Comparison of ENCODE assay signal across 9 mouse cellular contexts in genomic region chr15:103359869-103360602, GRCm38 (mm10). TPM values are rescaled to one million over a fixed set of nuclear protein-coding genes. Genes with fewer than 3 reads are reported as not detected.
A peak's percentile ranks its signal among the peaks of the same experiment; 100 is the strongest.
DNase-seq lines count a peak whose midpoint lies in the region; ATAC-seq and TF ChIP-seq lines count a peak whose summit lies in the region.
"Had no signal": no experiment of that assay in that cellular context is flagged by ENCODE, and none has a peak within 500 bp of the region (broad histone marks: within the 10 kb centered on the region; RNA-seq: fewer than 3 reads in every experiment).

No protein-coding gene starts in this region.

- DNase-seq in midbrain, postnatal 0 days (ENCODE audit: low spot score), result peak; percentile 59
- peak; percentile 85 to 89 for DNase-seq in cerebellum, adult 18-20 months
- peak; percentile 68 for DNase-seq in gastrocnemius, postnatal 10 days
- no peak for DNase-seq in frontal cortex, postnatal 14 days (ENCODE audit: low spot score in 2 of 2)

- no peak overlapping the region for H3K9ac ChIP-seq in midbrain, postnatal 0 days (replicated peaks; ENCODE audit: low read length, poor library complexity, severe bottlenecking)
- no peak overlapping the region for H3K9ac ChIP-seq in midbrain, embryonic 16.5 days (ENCODE audit: low read depth, low read length)
- no peak overlapping the region for H3K9ac ChIP-seq in forebrain, embryonic 16.5 days (replicated peaks; ENCODE audit: low read depth, low read length)
- H3K9ac ChIP-seq: hindbrain, embryonic 14.5 days; neural tube, embryonic 12.5 days had no signal

- no peaks in the 10 kb centered on the region for H3K27me3 ChIP-seq in midbrain, postnatal 0 days (ENCODE audit: insufficient read depth, low read length)
- no peaks in the 10 kb centered on the region for H3K27me3 ChIP-seq in midbrain, embryonic 16.5 days (ENCODE audit: control insufficient read depth, insufficient read depth, low read depth, low read length)
- no peaks in the 10 kb centered on the region for H3K27me3 ChIP-seq in myocyte (ENCODE audit: control insufficient read depth, insufficient read depth, insufficient read length)
- H3K27me3 ChIP-seq in forebrain, embryonic 16.5 days (replicated peaks; ENCODE audit: control insufficient read depth, insufficient read depth, low read length), result no peaks in the 10 kb centered on the region
- H3K27me3 ChIP-seq: neural tube, embryonic 12.5 days had no signal

- H3K27ac ChIP-seq in midbrain, postnatal 0 days (ENCODE audit: low read depth, low read length), result no peak overlapping the region
- H3K27ac ChIP-seq in midbrain, embryonic 16.5 days (ENCODE audit: low read length), result no peak overlapping the region
- H3K27ac ChIP-seq in forebrain, embryonic 16.5 days (ENCODE audit: low read length), result no peak overlapping the region
- H3K27ac ChIP-seq: hindbrain, embryonic 14.5 days; neural tube, embryonic 12.5 days had no signal

- no peak overlapping the region for H3K4me3 ChIP-seq in midbrain, postnatal 0 days (ENCODE audit: low read depth, low read length)
- H3K4me3 ChIP-seq in midbrain, embryonic 16.5 days (ENCODE audit: low read depth, low read length), result no peak overlapping the region
- no peak overlapping the region for H3K4me3 ChIP-seq in myocyte
- no peak overlapping the region for H3K4me3 ChIP-seq in forebrain, embryonic 16.5 days (replicated peaks; ENCODE audit: low read length)
- H3K4me3 ChIP-seq: neural tube, embryonic 12.5 days had no signal

- H3K9me3 ChIP-seq in midbrain, postnatal 0 days (ENCODE audit: low read length), result no peaks in the 10 kb centered on the region
- no peaks in the 10 kb centered on the region for H3K9me3 ChIP-seq in midbrain, embryonic 16.5 days (replicated peaks; ENCODE audit: control insufficient read depth, low read length, poor library complexity, severe bottlenecking)
- no peaks in the 10 kb centered on the region for H3K9me3 ChIP-seq in forebrain, embryonic 16.5 days (ENCODE audit: control insufficient read depth, low read length)
- H3K9me3 ChIP-seq: neural tube, embryonic 12.5 days had no signal

- WGBS in midbrain, postnatal 0 days, result 86% methylated on average over 5 of the region's 5 CpGs
- WGBS in midbrain, embryonic 16.5 days, result 93% methylated on average over 5 of the region's 5 CpGs
- WGBS in forebrain, embryonic 16.5 days, result 91% methylated on average over 5 of the region's 5 CpGs

- no peak for ATAC-seq in midbrain, postnatal 0 days (ENCODE audit: low FRiP score)
- ATAC-seq in midbrain, embryonic 16.5 days, result no peak
- ATAC-seq in forebrain, embryonic 16.5 days, result no peak

- no peak overlapping the region for H3K4me2 ChIP-seq in midbrain, postnatal 0 days (ENCODE audit: low read depth, low read length, poor library complexity, severe bottlenecking)
- no peak overlapping the region for H3K4me2 ChIP-seq in midbrain, embryonic 16.5 days (ENCODE audit: low read length)
- H3K4me2 ChIP-seq in myocyte (ENCODE audit: low read depth), result peak overlapping the region; percentile 78
- H3K4me2 ChIP-seq in forebrain, embryonic 16.5 days (ENCODE audit: low read length), result no peak overlapping the region
- H3K4me2 ChIP-seq: hindbrain, embryonic 14.5 days; neural tube, embryonic 12.5 days had no signal

- no peak overlapping the region for H3ac ChIP-seq in myocyte (ENCODE audit: control insufficient read depth, insufficient read length)

- no peaks in the 10 kb centered on the region for H3K36me3 ChIP-seq in midbrain, postnatal 0 days (ENCODE audit: insufficient read depth, low read length)
- no peaks in the 10 kb centered on the region for H3K36me3 ChIP-seq in midbrain, embryonic 16.5 days (ENCODE audit: control insufficient read depth, insufficient read depth, low read length)
- H3K36me3 ChIP-seq in myocyte (ENCODE audit: control insufficient read depth, insufficient read depth), result peaks cover 26% of the 10 kb centered on the region
- H3K36me3 ChIP-seq in forebrain, embryonic 16.5 days (ENCODE audit: control insufficient read depth, insufficient read depth), result no peaks in the 10 kb centered on the region
- H3K36me3 ChIP-seq: neural tube, embryonic 12.5 days had no signal

- no peaks in the 10 kb centered on the region for H3K4me1 ChIP-seq in midbrain, postnatal 0 days (ENCODE audit: insufficient read depth, low read length)
- H3K4me1 ChIP-seq in midbrain, embryonic 16.5 days (ENCODE audit: control insufficient read depth, insufficient read depth, low read length), result no peaks in the 10 kb centered on the region
- H3K4me1 ChIP-seq in forebrain, embryonic 16.5 days (replicated peaks; ENCODE audit: control insufficient read depth, insufficient read depth, low read length), result no peaks in the 10 kb centered on the region

- no peak for TF ChIP-seq CTCF in midbrain, postnatal 0 days (IDR thresholded peaks at IDR 0.05)

- peak; percentile 30 for TF ChIP-seq POLR2A in myocyte (IDR thresholded peaks at IDR 0.05; ENCODE audit: insufficient read length, low read depth)

- H3K79me2 ChIP-seq in myocyte (ENCODE audit: control insufficient read depth, insufficient read depth), result peaks cover 71% of the 10 kb centered on the region

TF ChIP-seq in myocyte, 11 proteins besides CTCF, POLR2A, EP300 and RAD21:
- TF ChIP-seq SRF (IDR thresholded peaks at IDR 0.05; ENCODE audit: control insufficient read depth, insufficient read length, low read depth) (no peak), MYOD1 (IDR thresholded peaks at IDR 0.05; ENCODE audit: control insufficient read depth in 1 of 3, insufficient read length in 2 of 3, low read depth in 2 of 3) (peak in 1 of 3 experiments; percentile 5)

RNA-seq across cellular contexts. Expression of gene Itga5, which starts 6.5 kb away (rescaled TPM):
- total RNA-seq in midbrain, postnatal 0 days (2014; rRNA removed), result 4.8 and 6.8 TPM in 2 replicates
- polyA plus RNA-seq in midbrain, postnatal 0 days (2015; fragmentation: Nextera tagmentation; extraction: Ambion mirVana), result 3.8 TPM in 2 replicates
- polyA plus RNA-seq in midbrain, embryonic 16.5 days (2015; fragmentation: Nextera tagmentation; extraction: Ambion mirVana), result 5.8 and 7.4 TPM in 2 replicates
- 10 to 100 TPM; 27.6 to 40.5 TPM for total RNA-seq in gastrocnemius, postnatal 10 days (2021)
- polyA plus RNA-seq in myocyte (2012; fragmentation: generic; extraction: Trizol), result 162 TPM
- polyA plus RNA-seq in forebrain, embryonic 16.5 days (2015; fragmentation: Nextera tagmentation; extraction: Ambion mirVana), result 6.7 and 7.9 TPM in 2 replicates

RNA-seq across cellular contexts. Expression of gene Zfp385a, which starts 20.1 kb away (rescaled TPM):
- 22.0 and 26.5 TPM in 2 replicates for total RNA-seq in midbrain, postnatal 0 days (2014; rRNA removed)
- 26.9 and 28.8 TPM in 2 replicates for polyA plus RNA-seq in midbrain, postnatal 0 days (2015; fragmentation: Nextera tagmentation; extraction: Ambion mirVana)
- polyA plus RNA-seq in midbrain, embryonic 16.5 days (2015; fragmentation: Nextera tagmentation; extraction: Ambion mirVana), result 20.1 and 22.7 TPM in 2 replicates
- total RNA-seq in gastrocnemius, postnatal 10 days (2021), result 10 to 100 TPM; 39.3 to 45.7 TPM
- polyA plus RNA-seq in myocyte (2012; fragmentation: generic; extraction: Trizol), result 35.6 TPM
- polyA plus RNA-seq in forebrain, embryonic 16.5 days (2015; fragmentation: Nextera tagmentation; extraction: Ambion mirVana), result 12.2 and 13.1 TPM in 2 replicates

RNA-seq across cellular contexts. Expression of gene Gpr84, which starts 49.6 kb away (rescaled TPM):
- total RNA-seq in midbrain, postnatal 0 days (2014; rRNA removed), result 0.27 TPM in 1 of 2 replicates, not detected in the other
- polyA plus RNA-seq in midbrain, postnatal 0 days (2015; fragmentation: Nextera tagmentation; extraction: Ambion mirVana), result 0.29 and 0.37 TPM in 2 replicates
- polyA plus RNA-seq in midbrain, embryonic 16.5 days (2015; fragmentation: Nextera tagmentation; extraction: Ambion mirVana), result 0.40 and 0.64 TPM in 2 replicates
- under 1 TPM in 1 of 2 experiments, not detected in 1; 0.14 TPM for total RNA-seq in gastrocnemius, postnatal 10 days (2021)
- polyA plus RNA-seq in myocyte (2012; fragmentation: generic; extraction: Trizol), result 0.05 TPM
- 0.24 and 0.73 TPM in 2 replicates for polyA plus RNA-seq in forebrain, embryonic 16.5 days (2015; fragmentation: Nextera tagmentation; extraction: Ambion mirVana)

Comparison
In these comparisons a context has a peak if more than half of its experiments do, and no peak if none do; other contexts are left out.
1. DNase-seq: peak in midbrain, postnatal 0 days (single experiment), cerebellum, adult 18-20 months (2 of 2) and gastrocnemius, postnatal 10 days (single experiment); none in frontal cortex, postnatal 14 days (0 of 2).
2. RNA of gene Itga5, which starts 6.5 kb away (polyA plus RNA-seq): 162 TPM in myocyte (single experiment); 6.7 to 7.9 TPM in forebrain, embryonic 16.5 days, 5.8 to 7.4 TPM in midbrain, embryonic 16.5 days and 3.8 TPM in midbrain, postnatal 0 days; every median in the first group is over 10 times any median in the second.